Comparison of ENCODE assay signal across 8 mouse cellular contexts in the genomic region with DNA sequence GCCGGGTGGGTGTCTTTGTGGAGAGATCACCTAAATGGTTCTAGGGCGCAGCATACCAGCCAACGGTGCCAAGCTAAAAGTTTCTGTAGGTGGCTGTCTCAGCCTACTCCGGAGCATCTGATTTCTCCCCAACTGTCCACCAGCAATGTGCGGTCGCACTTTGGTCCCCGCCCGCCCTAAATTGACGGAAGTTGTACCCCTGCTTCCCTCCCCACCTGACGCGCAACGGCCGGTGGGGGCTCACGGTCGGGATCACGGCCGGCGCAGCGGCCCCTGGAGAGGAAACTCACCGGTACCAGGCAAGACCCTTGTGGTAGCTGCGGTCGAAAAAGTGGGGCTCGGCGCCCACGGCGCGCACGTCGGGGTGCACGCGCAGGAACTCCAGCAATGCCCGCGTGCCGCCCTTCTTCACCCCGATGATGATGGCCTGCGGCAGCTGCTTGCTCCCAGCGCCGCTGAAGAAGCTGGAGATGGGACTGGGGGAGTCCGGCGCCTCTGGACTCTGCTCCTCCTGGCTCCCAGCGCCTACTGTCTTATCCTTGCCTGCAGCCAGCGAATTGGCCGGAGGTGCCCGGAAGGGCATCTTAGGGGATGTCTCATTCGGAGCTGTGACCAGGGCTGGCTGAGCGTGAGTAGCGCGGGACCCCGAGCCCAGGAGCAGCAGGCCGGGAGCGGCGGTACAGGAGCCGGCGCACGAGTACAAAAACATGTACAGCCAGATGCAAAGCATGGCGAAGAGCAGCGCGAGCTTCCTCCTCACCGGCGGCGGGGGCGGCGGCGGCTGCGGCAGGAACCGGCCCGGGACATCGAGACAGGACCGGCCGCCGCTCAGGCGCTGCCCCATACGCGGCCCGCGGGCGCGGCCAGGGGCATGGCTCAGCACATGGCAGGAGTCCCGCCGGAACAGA. TPM values are rescaled to one million over a fixed set of nuclear protein-coding genes. Genes with fewer than 3 reads are reported as not detected.
A peak's percentile ranks its signal among the peaks of the same experiment; 100 is the strongest.
DNase-seq lines count a peak whose midpoint lies in the region; ATAC-seq and TF ChIP-seq lines count a peak whose summit lies in the region.

No protein-coding gene starts in this region.

- peak overlapping the region; percentile 84 for H3K4me2 ChIP-seq in kidney, embryonic 14.5 days (replicated peaks; ENCODE audit: low read depth, low read length)
- H3K4me2 ChIP-seq in forebrain, postnatal 0 days (ENCODE audit: low read depth), result peak overlapping the region; percentile 66
- H3K4me2 ChIP-seq in limb, embryonic 11.5 days (ENCODE audit: low read depth, severe bottlenecking), result peak overlapping the region; percentile 82

- H3K4me3 ChIP-seq in kidney, embryonic 14.5 days (ENCODE audit: low read length), result peak overlapping the region; percentile 63
- peak overlapping the region; percentile 40 for H3K4me3 ChIP-seq in forebrain, postnatal 0 days (ENCODE audit: low read depth, low read length)
- H3K4me3 ChIP-seq in limb, embryonic 11.5 days (ENCODE audit: low read depth, low read length), result peak overlapping the region; percentile 79

- TF ChIP-seq CTCF in Patski (IDR thresholded peaks at IDR 0.05), result no peak
- TF ChIP-seq CTCF in forebrain, postnatal 0 days (IDR thresholded peaks at IDR 0.05; ENCODE audit: low read depth), result no peak

- DNase-seq in kidney, adult 8-10 months, result no peak
- DNase-seq in Patski (ENCODE audit: low read depth, low spot score), result no peak
- no peak for DNase-seq in forebrain, postnatal 0 days
- peak; percentile 68 for DNase-seq in limb, embryonic 11.5 days (ENCODE audit: low spot score)
- DNase-seq in neural tube, embryonic 10.5 days (ENCODE audit: extremely low spot score, low spot score), result peak; percentile 67
- DNase-seq in left cerebral cortex, postnatal 36 days (ENCODE audit: low spot score in 2 of 2), result no peak
- DNase-seq in cerebellum, adult 18-20 months, result no peak

- H3K4me1 ChIP-seq in kidney, embryonic 14.5 days (ENCODE audit: control insufficient read depth, insufficient read depth, low read length), result peaks cover 39% of the 10 kb centered on the region
- H3K4me1 ChIP-seq in forebrain, postnatal 0 days (ENCODE audit: insufficient read depth), result peaks cover 8% of the 10 kb centered on the region; the same call in 1 of the 2 replicates
- peaks cover 33% of the 10 kb centered on the region for H3K4me1 ChIP-seq in limb, embryonic 11.5 days (ENCODE audit: control insufficient read depth, insufficient read depth, low read length)

- CTCF ChIA-PET in Patski (lab: Charles Lee), result interaction anchor here (0.9 kb wide), 1 partner anchor 511 kb away, joined by 3 read pairs; no protein-coding TSS in a partner anchor

- peaks cover 51% of the 10 kb centered on the region for H3K27me3 ChIP-seq in kidney, embryonic 14.5 days (ENCODE audit: control insufficient read depth, insufficient read depth, low read length)
- H3K27me3 ChIP-seq in Patski, result no peaks in the 10 kb centered on the region
- H3K27me3 ChIP-seq in forebrain, postnatal 0 days (ENCODE audit: insufficient read depth, low read length), result peaks cover 91% of the 10 kb centered on the region
- peaks cover 27% of the 10 kb centered on the region for H3K27me3 ChIP-seq in limb, embryonic 11.5 days (ENCODE audit: control insufficient read depth, insufficient read depth, low read length)

- no peaks in the 10 kb centered on the region for H3K36me3 ChIP-seq in kidney, embryonic 14.5 days (ENCODE audit: control insufficient read depth, insufficient read depth, low read length)
- no peaks in the 10 kb centered on the region for H3K36me3 ChIP-seq in forebrain, postnatal 0 days (ENCODE audit: insufficient read depth)
- H3K36me3 ChIP-seq in limb, embryonic 11.5 days (ENCODE audit: control insufficient read depth, insufficient read depth, low read length), result no peaks in the 10 kb centered on the region

- POLR2A ChIA-PET in Patski (lab: Charles Lee), result interaction anchor here (0.8 to 1.3 kb wide), 5 partner anchors 31 to 524 kb away, joined by 3 to 4 read pairs (median 3); a partner anchor contains a TSS

- H3K9ac ChIP-seq in kidney, embryonic 14.5 days (ENCODE audit: low read depth, low read length), result peak overlapping the region; percentile 78
- peak overlapping the region; percentile 40 for H3K9ac ChIP-seq in forebrain, postnatal 0 days
- H3K9ac ChIP-seq in limb, embryonic 11.5 days (ENCODE audit: low read length), result peak overlapping the region; percentile 89

- H3K27ac ChIP-seq in kidney, embryonic 14.5 days (ENCODE audit: low read depth, low read length), result peak overlapping the region; percentile 60; the same call in 1 of the 2 replicates
- no peak overlapping the region for H3K27ac ChIP-seq in forebrain, postnatal 0 days (ENCODE audit: low read depth, low read length)
- peak overlapping the region; percentile 72 for H3K27ac ChIP-seq in limb, embryonic 11.5 days (replicated peaks; ENCODE audit: low read depth, low read length)

- no peak for ATAC-seq in kidney, embryonic 14.5 days (ENCODE audit: low FRiP score, low TSS enrichment)
- ATAC-seq in Patski, result peak; percentile 11
- no peak for ATAC-seq in forebrain, postnatal 0 days
- no peak for ATAC-seq in limb, embryonic 11.5 days (ENCODE audit: insufficient number of reproducible peaks, low FRiP score, low TSS enrichment, low read depth)

- in situ Hi-C loops in Patski (cut with MboI; ENCODE audit: low pct_unique_long_range_greater_than_20kb), result loop anchor here (10.0 kb wide), 1 partner anchor 794 kb away; no protein-coding TSS in a partner anchor

- H3K9me3 ChIP-seq in kidney, embryonic 14.5 days (ENCODE audit: control insufficient read depth, low read length), result no peaks in the 10 kb centered on the region
- no peaks in the 10 kb centered on the region for H3K9me3 ChIP-seq in forebrain, postnatal 0 days (ENCODE audit: low read length)
- H3K9me3 ChIP-seq in limb, embryonic 11.5 days (ENCODE audit: control insufficient read depth, low read length), result no peaks in the 10 kb centered on the region

- under 1% methylated on average over 63 of the region's 80 CpGs for WGBS in kidney, embryonic 14.5 days
- 1% methylated on average over 77 of the region's 80 CpGs for WGBS in forebrain, postnatal 0 days
- WGBS in limb, embryonic 11.5 days, result 0% methylated on average over 79 of the region's 80 CpGs

- intact Hi-C loops in left cerebral cortex, postnatal 36 days (cut with DNase I), result loop anchor here (2.0 to 10.0 kb wide), 3 partner anchors 522 to 976 kb away; no protein-coding TSS in a partner anchor

RNA-seq across cellular contexts. Expression of a gene that starts 0.8 kb away (rescaled TPM):
- polyA plus RNA-seq in kidney, embryonic 14.5 days (2014; fragmentation: Nextera tagmentation; extraction: Ambion mirVana), result 17.9 and 34.0 TPM in 2 replicates
- 17.0 TPM for polyA plus RNA-seq in Patski (2021)
- total RNA-seq in forebrain, postnatal 0 days (2014; rRNA removed), result 3.5 and 4.3 TPM in 2 replicates
- 1.1 and 1.2 TPM in 2 replicates for polyA plus RNA-seq in forebrain, postnatal 0 days (2015; fragmentation: Nextera tagmentation; extraction: Ambion mirVana)
- polyA plus RNA-seq in limb, embryonic 11.5 days (2014; fragmentation: Nextera tagmentation; extraction: Ambion mirVana), result 27.1 and 30.4 TPM in 2 replicates
- 1 to 10 TPM in 1 of 2 experiments, under 1 TPM in 1; 0.79 to 1.4 TPM for total RNA-seq in left cerebral cortex, postnatal 36 days (2021)

Comparison
In these comparisons a context has a peak if more than half of its experiments do, and no peak if none do; other contexts are left out.
1. DNase-seq: peak in limb, embryonic 11.5 days (single experiment) and neural tube, embryonic 10.5 days (single experiment); none in kidney, adult 8-10 months (0 of 2), Patski (single experiment), forebrain, postnatal 0 days (single experiment), left cerebral cortex, postnatal 36 days (0 of 2) and cerebellum, adult 18-20 months (0 of 2).
2. Peak in every context shown above with its lines, with median percentiles within 50 percentile points of each other: H3K4me2 ChIP-seq, H3K4me3 ChIP-seq and H3K9ac ChIP-seq.